Mouse (Mus musculus): Measurements from ENCODE around the gene Nipsnap3b. TPM values are rescaled to one million over a fixed set of nuclear protein-coding genes. Genes with fewer than 3 reads are reported as not detected.

Gene Nipsnap3b
- 29.2 and 30.7 TPM in 2 replicates for total RNA-seq (2017)

DNA sequence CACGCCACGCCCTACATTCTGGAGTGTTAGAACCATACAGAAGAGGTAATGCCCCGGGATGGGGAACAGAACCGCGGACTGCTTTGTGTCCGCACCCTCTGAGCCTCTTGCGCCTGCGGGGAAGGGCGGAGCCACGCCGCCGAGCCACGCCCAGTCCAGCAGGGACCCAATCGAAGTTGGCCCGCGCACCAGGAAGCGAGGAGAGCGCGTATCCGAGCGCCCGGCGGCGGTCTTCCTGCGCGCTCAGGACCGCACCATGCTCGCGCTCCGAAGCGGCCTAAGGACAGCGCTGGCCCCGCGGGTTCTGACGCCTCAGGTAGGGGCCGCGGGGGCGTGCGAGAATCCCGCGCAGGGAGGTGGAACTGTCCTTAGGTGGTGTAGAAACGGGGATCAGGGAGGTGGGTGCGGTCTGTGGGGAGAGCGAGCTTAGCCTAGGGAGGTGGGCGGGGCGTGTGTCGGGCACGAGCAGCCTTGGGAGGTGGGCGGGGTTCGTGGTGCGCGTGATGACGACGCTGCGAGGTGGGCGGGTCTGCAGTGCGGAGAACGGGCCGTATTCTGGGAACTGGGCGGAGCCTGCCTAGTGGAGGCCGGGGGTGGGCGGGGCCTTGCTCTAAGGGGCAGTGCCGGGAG is at the start of gene Nipsnap3b:
Gene Nipsnap3b (plus strand): TSS at position 149 of the 630 bp plus-strand sequence.
- peak; percentile 94 for ATAC-seq (ENCODE audit: extremely low read depth, insufficient number of reproducible peaks, low FRiP score, poor library complexity, severe bottlenecking)

GRCm38 (mm10) chr4:52964247-52964646 is 47.4 kb upstream of the Nipsnap3b start, which contains the start of gene Olfr270:
Gene Olfr270, plus strand, starts transcription at chr4:52964547.
- no peak for ATAC-seq (ENCODE audit: extremely low read depth, insufficient number of reproducible peaks, low FRiP score, poor library complexity, severe bottlenecking)

DNA sequence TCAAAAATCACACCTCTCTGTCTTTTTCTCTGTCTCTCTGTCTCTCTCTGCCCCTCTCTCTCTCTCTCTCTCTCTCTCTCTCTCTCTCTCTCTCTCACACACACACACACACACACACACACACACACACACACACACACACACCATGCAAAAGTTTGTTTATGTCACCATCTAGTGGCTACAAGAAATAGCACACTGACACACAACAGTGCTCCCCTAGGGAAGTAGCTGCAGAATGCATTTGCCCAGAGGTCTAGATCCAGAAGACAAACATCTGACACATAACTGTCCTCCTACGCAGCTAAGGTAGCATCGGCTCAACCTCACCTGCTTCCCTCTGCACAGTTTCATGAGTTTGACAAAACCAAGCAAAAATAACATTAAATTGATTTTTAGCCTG is 26.5 kb upstream of the Nipsnap3b start:
- ATAC-seq (ENCODE audit: extremely low read depth, insufficient number of reproducible peaks, low FRiP score, poor library complexity, severe bottlenecking): no peak

DNA sequence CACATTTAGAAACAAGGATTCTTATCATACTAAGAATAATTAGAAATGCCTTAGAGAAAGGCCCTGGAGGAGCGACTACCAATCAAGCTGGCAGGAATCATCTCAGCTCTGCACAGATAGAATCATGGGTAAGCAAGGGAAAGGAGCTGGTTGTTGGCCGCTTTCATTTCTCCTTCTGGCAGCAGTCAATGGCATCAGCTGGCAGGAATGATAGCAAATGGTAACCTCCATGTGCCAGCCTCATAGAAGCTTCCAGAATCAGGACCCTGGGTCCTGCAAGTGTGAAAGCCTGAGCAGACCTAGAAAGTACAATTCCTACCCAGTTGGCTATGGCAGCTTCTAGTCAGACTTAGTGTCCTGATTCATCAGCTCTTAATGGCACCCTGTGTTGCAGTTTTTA is 25.4 kb upstream of the Nipsnap3b start:
- ATAC-seq (ENCODE audit: extremely low read depth, insufficient number of reproducible peaks, low FRiP score, poor library complexity, severe bottlenecking): no peak

- no peak for ATAC-seq (ENCODE audit: extremely low read depth, insufficient number of reproducible peaks, low FRiP score, poor library complexity, severe bottlenecking)
Observed at GRCm38 (mm10) chr4:52989248-52989647, 22.4 kb upstream of the Nipsnap3b start, which contains the start of gene Nipsnap3a. Gene Nipsnap3a, plus strand, starts transcription at chr4:52989272.

- no peak for ATAC-seq (ENCODE audit: extremely low read depth, insufficient number of reproducible peaks, low FRiP score, poor library complexity, severe bottlenecking)
Observed at GRCm38 (mm10) chr4:52999449-52999848, 12.2 kb upstream of the Nipsnap3b start.

- no peak for ATAC-seq (ENCODE audit: extremely low read depth, insufficient number of reproducible peaks, low FRiP score, poor library complexity, severe bottlenecking)
Observed at GRCm38 (mm10) chr4:53000154-53000553, 11.5 kb upstream of the Nipsnap3b start.

DNA sequence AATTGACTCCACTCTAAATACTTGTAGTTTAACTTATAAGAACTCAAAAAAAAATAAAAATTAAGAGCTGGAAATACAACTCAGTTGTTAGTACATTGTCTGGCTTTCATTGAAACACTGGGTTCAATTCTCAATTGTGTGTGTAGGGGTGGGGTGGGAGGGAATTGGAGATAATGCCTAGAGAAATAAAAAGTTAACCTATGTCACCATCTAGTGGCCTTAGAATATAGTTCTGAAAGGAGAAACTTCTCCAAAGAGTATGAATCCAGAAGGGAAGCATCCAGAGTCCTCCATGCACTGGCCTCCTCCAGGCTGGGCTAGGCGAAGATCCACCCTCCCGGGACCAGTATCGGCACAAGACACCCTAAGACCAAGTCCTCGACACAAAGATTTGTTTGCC is 2.5 kb upstream of the Nipsnap3b start:
- no peak for ATAC-seq (ENCODE audit: extremely low read depth, insufficient number of reproducible peaks, low FRiP score, poor library complexity, severe bottlenecking)

DNA sequence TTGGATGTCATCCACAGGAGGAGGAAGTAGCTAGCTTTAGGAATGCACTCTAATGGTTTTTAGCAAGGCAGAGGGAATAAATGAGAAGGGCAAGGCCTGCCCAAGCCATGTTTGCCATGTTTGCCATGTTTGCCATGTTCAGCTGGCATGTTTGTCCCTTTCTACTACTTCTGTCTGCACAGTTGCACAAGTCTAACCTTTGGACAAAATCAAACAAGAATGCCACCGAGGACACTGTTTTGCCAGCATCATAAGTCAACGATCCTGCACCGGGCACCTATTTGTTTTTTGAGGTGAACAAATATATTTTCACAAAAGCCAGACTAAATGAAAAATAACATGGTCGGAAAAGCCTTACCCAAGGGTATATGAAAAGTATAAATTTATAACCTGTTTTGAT is 1.8 kb upstream of the Nipsnap3b start:
- no peak for ATAC-seq (ENCODE audit: extremely low read depth, insufficient number of reproducible peaks, low FRiP score, poor library complexity, severe bottlenecking)

DNA sequence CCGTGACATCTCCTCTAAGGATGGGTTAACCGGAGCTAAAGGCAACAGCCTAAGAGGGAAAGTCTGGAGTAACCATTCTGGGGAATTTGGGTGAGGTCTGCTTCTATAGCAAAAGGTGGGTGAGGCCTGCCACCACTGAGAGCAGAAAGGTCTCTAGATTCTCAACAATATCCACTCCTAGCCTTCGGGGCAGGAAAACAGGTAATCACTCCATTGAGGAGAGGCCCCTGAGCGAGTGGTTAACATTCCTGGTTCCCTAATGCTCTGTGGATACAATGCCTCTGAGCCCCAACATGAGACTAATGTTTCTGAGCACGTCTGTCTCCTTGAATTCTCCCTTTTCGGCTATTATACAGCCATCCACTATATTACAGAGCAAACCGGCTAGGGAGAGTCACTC is 2.7 kb downstream of the Nipsnap3b start:
- no peak for ATAC-seq (ENCODE audit: extremely low read depth, insufficient number of reproducible peaks, low FRiP score, poor library complexity, severe bottlenecking)

DNA sequence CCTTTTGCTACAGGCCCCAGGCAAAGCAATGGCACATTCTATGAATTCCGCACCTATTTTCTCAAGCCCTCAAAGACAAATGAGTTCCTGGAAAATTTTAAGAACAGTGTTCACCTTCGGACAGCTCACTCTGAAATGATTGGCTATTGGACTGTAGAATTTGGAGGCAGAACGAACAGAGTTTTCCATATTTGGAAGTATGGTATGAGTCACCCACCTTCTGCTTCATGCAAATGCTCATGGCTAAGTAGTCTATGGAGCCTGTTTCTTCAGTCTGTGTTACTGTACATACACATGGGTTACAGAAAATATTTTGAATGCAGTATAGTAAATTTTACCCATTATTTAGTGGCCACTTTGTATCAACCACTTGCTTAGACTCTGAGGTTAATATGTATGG is 3.3 kb downstream of the Nipsnap3b start:
- no peak for ATAC-seq (ENCODE audit: extremely low read depth, insufficient number of reproducible peaks, low FRiP score, poor library complexity, severe bottlenecking)

DNA sequence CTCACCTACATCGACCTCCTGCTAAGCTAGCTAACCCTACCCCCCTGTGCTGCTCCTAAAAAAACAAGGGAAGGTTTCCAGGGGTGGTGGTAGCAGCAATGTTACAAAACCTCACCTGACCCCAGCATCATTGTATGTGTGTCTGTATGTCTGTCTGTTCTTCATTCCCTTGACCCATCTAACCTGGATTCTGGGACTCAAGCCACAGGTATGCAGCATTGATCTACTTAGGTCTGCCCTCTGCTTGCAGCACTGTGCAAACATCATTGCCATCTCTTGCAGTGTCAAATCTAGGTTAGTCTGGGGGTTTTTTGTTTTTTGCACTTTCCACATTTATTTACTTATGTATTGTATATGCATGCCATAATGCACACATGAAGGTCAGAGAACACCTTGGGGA is 6.7 kb downstream of the Nipsnap3b start:
- no peak for ATAC-seq (ENCODE audit: extremely low read depth, insufficient number of reproducible peaks, low FRiP score, poor library complexity, severe bottlenecking)

DNA sequence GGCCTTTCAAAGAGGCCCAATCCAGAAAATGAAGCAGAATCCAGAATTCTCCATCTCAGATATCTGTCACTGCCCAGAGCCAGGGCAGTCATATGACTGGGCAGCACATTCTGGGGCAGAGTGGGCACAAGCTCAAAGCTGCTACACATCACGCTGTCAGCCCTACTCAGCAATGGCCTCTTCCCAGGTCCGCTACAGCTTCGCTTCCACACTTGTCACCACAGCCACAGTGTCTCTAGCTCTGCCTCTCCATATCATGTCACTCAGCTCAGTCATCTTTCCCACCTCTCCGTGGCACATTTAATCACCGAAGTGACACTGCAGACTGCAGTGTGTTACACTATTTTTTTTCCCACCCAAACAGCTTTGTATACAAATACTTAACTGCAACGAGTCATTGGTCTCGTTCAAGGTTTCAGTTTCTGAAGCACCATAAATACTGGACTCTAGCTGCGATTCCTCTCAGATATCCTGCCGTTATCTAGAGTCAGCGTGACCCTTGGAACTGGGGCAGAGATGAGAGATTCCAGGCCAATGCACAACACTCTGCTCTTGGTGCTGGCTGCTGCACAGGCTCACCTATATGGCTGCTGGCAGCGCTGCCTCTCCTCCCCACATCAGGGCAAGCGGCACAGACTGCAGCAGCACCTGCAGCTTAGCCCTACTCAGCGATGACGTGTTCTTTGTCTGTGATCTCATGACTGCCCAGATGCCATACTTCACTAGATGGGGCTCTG is 11.7 kb downstream of the Nipsnap3b start:
- no peak for ATAC-seq (ENCODE audit: extremely low read depth, insufficient number of reproducible peaks, low FRiP score, poor library complexity, severe bottlenecking)

DNA sequence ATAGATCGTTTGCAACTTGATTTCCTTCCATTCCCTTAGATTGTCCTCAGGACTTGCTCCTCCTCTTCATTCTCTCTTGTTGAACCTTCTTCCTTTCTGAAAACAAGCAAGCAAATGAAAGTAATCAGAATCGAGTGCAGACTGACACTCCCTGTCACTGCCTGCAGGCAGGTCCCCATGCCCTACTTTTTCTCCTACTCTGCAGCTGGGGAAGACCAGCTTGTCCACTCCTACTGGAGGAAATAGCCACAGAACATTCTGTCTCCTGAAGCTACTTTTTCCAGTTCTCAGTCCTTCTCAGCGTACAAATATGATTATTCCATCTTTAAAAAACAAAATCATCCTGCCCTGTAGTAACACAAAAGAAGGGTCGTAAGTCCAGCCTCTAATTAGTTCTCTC is 12.7 kb downstream of the Nipsnap3b start:
- no peak for ATAC-seq (ENCODE audit: extremely low read depth, insufficient number of reproducible peaks, low FRiP score, poor library complexity, severe bottlenecking)

GRCm38 (mm10) chr4:53027811-53028210 is 16.1 kb downstream of the Nipsnap3b start:
- ATAC-seq (ENCODE audit: extremely low read depth, insufficient number of reproducible peaks, low FRiP score, poor library complexity, severe bottlenecking): no peak

- no peak for ATAC-seq (ENCODE audit: extremely low read depth, insufficient number of reproducible peaks, low FRiP score, poor library complexity, severe bottlenecking)
Observed at GRCm38 (mm10) chr4:53030326-53030948, 18.8 kb downstream of the Nipsnap3b start.

GRCm38 (mm10) chr4:53043819-53044218 is 32.1 kb downstream of the Nipsnap3b start:
- ATAC-seq (ENCODE audit: extremely low read depth, insufficient number of reproducible peaks, low FRiP score, poor library complexity, severe bottlenecking): no peak

DNA sequence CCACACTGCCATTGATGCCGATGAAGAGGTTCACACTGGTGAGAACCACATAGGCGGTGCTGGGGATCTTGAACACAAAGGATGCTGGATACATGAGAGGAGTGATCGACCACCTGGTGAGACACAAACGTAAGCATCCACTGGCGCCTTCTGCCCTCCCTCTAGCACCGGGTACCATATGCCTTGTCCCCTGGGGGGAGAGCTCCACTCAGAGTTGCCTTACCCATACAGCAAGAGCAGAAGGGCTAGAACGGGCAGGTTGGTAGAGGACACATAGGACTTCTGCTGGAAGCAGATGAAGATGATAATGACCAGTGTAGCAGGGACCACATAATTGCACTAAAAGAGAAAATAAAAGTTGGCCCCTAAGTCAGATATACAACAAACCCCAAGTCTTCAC is 34.1 kb downstream of the Nipsnap3b start:
- no peak for ATAC-seq (ENCODE audit: extremely low read depth, insufficient number of reproducible peaks, low FRiP score, poor library complexity, severe bottlenecking)

DNA sequence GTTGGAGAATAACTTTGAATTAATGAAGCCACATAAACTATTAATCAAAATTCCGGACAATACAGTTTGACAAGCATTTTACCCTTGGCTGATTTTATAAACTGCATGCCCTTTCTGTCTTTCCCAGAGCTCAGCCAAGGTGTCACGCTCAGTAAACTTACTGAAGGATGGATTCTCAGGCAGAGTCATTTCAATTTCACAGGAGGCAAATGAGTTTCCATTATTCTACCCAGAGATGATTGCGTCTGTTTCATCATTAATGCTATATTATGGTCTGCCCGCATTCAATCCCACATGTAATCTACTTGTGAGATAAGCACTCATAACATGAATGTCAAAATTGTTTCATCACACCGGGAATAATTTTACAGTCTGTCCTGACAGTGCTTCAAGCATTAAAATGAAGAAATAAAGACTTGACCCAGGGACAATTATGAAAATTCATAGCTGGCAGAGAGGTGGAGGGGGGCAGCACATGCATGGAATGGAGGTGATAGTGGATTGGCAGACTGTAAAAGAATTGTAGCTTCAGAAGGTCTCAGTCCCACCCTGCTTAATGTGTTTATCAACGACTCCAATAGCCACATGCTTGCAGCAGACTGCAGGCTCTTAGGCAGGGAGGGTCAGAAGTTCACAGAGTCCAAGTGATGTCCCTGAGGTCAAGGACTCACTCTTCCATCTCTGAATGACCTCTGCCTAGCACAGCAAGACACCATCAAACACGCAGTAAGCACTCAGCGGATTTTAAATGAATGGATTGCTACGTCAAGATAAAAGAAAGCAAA is 34.8 kb downstream of the Nipsnap3b start:
- no peak for ATAC-seq (ENCODE audit: extremely low read depth, insufficient number of reproducible peaks, low FRiP score, poor library complexity, severe bottlenecking)

Data from neutrophil, adult 5-6 weeks (primary cell).